Mouse (Mus musculus) midbrain, embryonic 13.5 days (tissue): ENCODE measurements around the gene Inhbe. TPM values are rescaled to one million over a fixed set of nuclear protein-coding genes. Genes with fewer than 3 reads are reported as not detected.
A peak's percentile ranks its signal among the peaks of the same experiment; 100 is the strongest.

Experiments used
- ATAC-seq: fragments of 200-750 bp; cut with Nextera tagmentation; 2 replicates; pipeline ENCODE4 v1.8.0; 2017; ENCODE audit warnings: mild to moderate bottlenecking, moderate TSS enrichment, moderate library complexity
- H3K27ac ChIP-seq: fragments of 300-500 bp; sonication (generic); 2 replicates; pipeline ENCODE4 v1.5.1; 2015; ENCODE audit warnings: inconsistent platforms, mild to moderate bottlenecking, moderate library complexity
- H3K27me3 ChIP-seq: fragments of 300-500 bp; sonication (generic); 2 replicates; pipeline ENCODE4 v1.6.1; 2015; ENCODE audit warnings: mild to moderate bottlenecking, inconsistent platforms
- H3K36me3 ChIP-seq: fragments of 300-500 bp; sonication (generic); 2 replicates; pipeline ENCODE4 v1.6.1; 2015; ENCODE audit warnings: mild to moderate bottlenecking, inconsistent platforms
- H3K4me1 ChIP-seq: fragments of 300-500 bp; sonication (generic); replicated peaks from 2 replicates; pipeline ENCODE4 v1.6.1; 2015; ENCODE audit warnings: inconsistent platforms
- H3K4me2 ChIP-seq: fragments of 300-500 bp; sonication (generic); replicated peaks from 2 replicates; pipeline ENCODE4 v1.6.1; 2015; ENCODE audit warnings: moderate library complexity, mild to moderate bottlenecking, inconsistent platforms
- H3K4me3 ChIP-seq: fragments of 300-500 bp; sonication (generic); replicated peaks from 2 replicates; pipeline ENCODE4 v1.5.1; 2015; ENCODE audit warnings: mild to moderate bottlenecking, inconsistent platforms
- H3K9ac ChIP-seq: fragments of 300-500 bp; sonication (generic); replicated peaks from 2 replicates; pipeline ENCODE4 v1.6.1; 2015; ENCODE audit warnings: mild to moderate bottlenecking, inconsistent platforms
- H3K9me3 ChIP-seq: fragments of 300-500 bp; sonication (generic); 2 replicates; pipeline ENCODE4 v1.6.1; 2016; ENCODE audit warnings: mild to moderate bottlenecking, inconsistent platforms
- WGBS: fragments of 180-500 bp; shearing (Covaris S2); methylation state at CpG from one replicate; pipeline ENCODE4 v1.1.7; 2015; 5-methylcytosine and 5-hydroxymethylcytosine counted together
- polyA plus RNA-seq: library from polyadenylated mRNA; unstranded; fragments of >200 nt; fragmentation: Nextera tagmentation; extraction: Ambion mirVana; gene quantifications from 2 replicates; pipeline ENCODE4 v1.2.1, GENCODE M21; 2015

Gene Inhbe
- polyA plus RNA-seq, 1 experiment from 2014 or later, result not detected

DNA sequence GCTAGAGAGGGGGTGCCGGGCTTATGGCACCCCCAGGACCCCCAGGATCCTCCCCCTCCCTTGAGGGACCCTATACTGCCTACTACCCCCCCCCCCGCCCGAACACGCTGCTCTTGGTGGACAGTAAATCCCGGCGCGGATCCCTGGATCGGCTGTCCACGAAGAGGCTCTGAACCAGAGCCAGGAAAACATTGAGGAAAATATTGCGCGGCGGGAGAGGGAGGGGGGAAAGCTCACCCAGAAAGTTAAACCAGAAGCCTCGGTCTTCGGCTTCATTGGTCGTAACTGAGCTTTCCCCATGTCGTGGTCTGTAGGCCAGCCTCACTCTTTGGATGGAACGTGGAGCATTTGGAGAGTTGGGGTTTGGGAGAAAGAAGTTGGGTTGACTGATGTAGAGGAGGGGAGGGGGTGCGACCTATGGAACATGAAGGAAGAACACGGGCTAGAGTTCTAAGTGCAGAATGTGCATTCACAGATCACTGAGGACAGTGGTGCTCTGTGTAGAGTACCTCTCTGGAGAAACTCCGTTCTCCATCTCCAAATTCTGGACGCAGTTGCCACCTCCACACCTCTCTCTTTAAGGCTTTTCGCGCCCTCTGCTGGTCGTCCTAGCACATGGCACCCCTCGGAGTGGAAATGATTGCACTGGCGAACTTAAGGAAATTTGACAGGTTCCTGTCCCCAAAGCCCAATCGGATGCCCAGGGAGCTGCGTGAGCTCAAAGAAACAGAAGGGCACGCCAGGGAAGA, 12.1 kb downstream of the Inhbe start, which contains the start of gene Gli1:
Gli1 (minus strand) TSS at position 84 of the 749 bp plus-strand sequence.
- peak within 1 kb of the TSS; percentile 66 for H3K4me2 ChIP-seq
- no peak within 1 kb of the TSS for H3K27ac ChIP-seq
- peaks cover 38% of the 10 kb centered on the region for H3K4me1 ChIP-seq
- peak within 1 kb of the TSS; percentile 3; the same call in 1 of the 2 replicates for H3K9ac ChIP-seq
- under 1% methylated on average over 29 of the region's 29 CpGs for WGBS
- H3K36me3 ChIP-seq, result no peaks in the 10 kb centered on the region
- H3K27me3 ChIP-seq, result peaks cover 40% of the 10 kb centered on the region
- H3K4me3 ChIP-seq, result peak within 1 kb of the TSS; percentile 34
- H3K9me3 ChIP-seq, result no peaks in the 10 kb centered on the region
- peak; percentile 43 for ATAC-seq

DNA sequence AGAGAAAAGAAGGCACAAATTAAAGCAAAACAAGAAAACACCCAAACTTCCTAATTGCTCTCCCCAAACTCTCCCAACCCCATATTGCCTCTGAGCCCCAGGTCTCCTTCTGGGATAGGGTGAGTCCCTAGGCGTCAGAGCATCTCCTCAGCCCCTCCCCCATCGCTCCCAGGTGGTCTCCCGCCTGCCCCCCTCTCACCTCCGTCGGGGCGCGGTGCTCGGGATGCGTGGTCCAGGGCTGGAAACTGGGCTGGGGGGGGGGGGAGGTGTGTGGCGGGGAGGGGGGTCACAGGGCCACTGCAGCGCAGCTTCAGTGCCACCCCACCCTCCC, 12.9 kb downstream of the Inhbe start:
- ATAC-seq, result no peak
- Histone ChIP-seq H3K4me1 (peaks cover 38% of the 10 kb centered on the region), H3K27ac (no peak overlapping the region), H3K9me3 (no peaks in the 10 kb centered on the region), H3K9ac (peak overlapping the region; percentile 3; the same call in 1 of the 2 replicates), H3K36me3 (no peaks in the 10 kb centered on the region), H3K4me2 (peak overlapping the region; percentile 66), H3K27me3 (peaks cover 40% of the 10 kb centered on the region), H3K4me3 (peak overlapping the region; percentile 34)
- 0% methylated on average over 9 of the region's 11 CpGs for WGBS

DNA sequence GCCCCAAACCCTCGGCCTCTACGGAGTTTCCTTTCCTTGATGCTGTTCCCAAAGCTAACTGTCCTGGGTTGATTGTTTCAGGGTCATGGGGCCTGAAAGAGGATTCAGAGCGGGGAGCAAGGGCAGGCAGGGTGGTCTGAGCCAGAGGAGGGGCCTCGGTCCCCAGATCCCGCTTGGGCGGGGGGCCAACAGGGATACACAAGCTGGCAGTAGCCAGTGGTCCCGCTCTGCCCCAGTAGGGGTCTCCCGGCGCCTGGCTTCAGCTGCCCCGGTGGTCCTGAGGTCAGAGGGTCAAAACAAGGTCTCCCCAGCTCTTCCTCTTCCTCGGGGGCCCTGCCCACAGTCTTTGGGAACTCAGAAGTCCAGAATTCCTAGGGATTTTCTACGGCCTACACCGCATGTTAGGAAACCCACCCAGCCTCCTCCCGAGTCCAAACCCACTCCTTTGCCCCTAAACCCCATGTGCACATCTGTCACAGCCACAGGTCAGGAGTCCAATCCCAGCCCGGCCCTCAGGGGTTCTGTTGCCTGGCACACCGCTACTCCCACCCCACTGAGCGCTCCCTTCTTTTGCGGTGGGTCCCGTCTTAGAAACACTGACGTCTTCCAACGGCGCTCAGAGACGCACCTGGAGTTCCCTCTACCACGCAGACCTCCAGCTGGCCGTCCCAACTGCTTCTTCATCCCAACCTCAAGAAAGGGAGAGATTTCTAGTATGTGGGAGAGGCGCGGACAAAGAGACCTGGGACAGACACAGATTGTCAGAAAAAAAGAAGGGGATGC, 13.4 kb downstream of the Inhbe start:
- peak overlapping the region; percentile 48 for H3K9ac ChIP-seq
- peak overlapping the region; percentile 34 for H3K4me3 ChIP-seq
- no peaks in the 10 kb centered on the region for H3K36me3 ChIP-seq
- H3K9me3 ChIP-seq, result no peaks in the 10 kb centered on the region
- peak overlapping the region; percentile 66 for H3K4me2 ChIP-seq
- ATAC-seq, result 0 out of 2 replicates have a peak, but pooled peaks have one; percentile 15
- peaks cover 40% of the 10 kb centered on the region for H3K27me3 ChIP-seq
- peaks cover 38% of the 10 kb centered on the region for H3K4me1 ChIP-seq
- under 1% methylated on average over 27 of the region's 27 CpGs for WGBS
- no peak overlapping the region for H3K27ac ChIP-seq

- ATAC-seq, result 0 out of 2 replicates have a peak, but pooled peaks have one; percentile 11
- Histone ChIP-seq H3K4me3 (peak overlapping the region; percentile 34), H3K4me2 (peak overlapping the region; percentile 66), H3K9ac (peak overlapping the region; percentile 48), H3K36me3 (no peaks in the 10 kb centered on the region), H3K27me3 (peaks cover 40% of the 10 kb centered on the region), H3K4me1 (peaks cover 38% of the 10 kb centered on the region), H3K27ac (no peak overlapping the region), H3K9me3 (no peaks in the 10 kb centered on the region)
- under 1% methylated on average over 39 of the region's 42 CpGs for WGBS
Measured at GRCm38 (mm10) chr10:127339683-127340576, 14.3 kb downstream of the Inhbe start.

GRCm38 (mm10) chr10:127338930-127339682, 15.1 kb downstream of the Inhbe start:
- Histone ChIP-seq H3K4me3 (peak overlapping the region; percentile 34), H3K27ac (no peak overlapping the region), H3K36me3 (no peaks in the 10 kb centered on the region), H3K9me3 (no peaks in the 10 kb centered on the region), H3K4me1 (peaks cover 38% of the 10 kb centered on the region), H3K27me3 (peaks cover 40% of the 10 kb centered on the region), H3K4me2 (peak overlapping the region; percentile 66), H3K9ac (0 out of 2 replicates have a peak overlapping the region, but pooled peaks have one; percentile 36)
- under 1% methylated on average over 31 of the region's 31 CpGs for WGBS
- peak; percentile 80 for ATAC-seq

- 89% methylated on average over 6 of the region's 6 CpGs for WGBS
- Histone ChIP-seq H3K36me3 (no peaks in the 10 kb centered on the region), H3K4me3 (no peak overlapping the region), H3K9me3 (no peaks in the 10 kb centered on the region), H3K9ac (no peak overlapping the region), H3K4me1 (peaks cover 38% of the 10 kb centered on the region), H3K27ac (no peak overlapping the region), H3K27me3 (peaks cover 40% of the 10 kb centered on the region), H3K4me2 (no peak overlapping the region)
- ATAC-seq, result no peak
Measured at GRCm38 (mm10) chr10:127337536-127338099, 16.6 kb downstream of the Inhbe start.

DNA sequence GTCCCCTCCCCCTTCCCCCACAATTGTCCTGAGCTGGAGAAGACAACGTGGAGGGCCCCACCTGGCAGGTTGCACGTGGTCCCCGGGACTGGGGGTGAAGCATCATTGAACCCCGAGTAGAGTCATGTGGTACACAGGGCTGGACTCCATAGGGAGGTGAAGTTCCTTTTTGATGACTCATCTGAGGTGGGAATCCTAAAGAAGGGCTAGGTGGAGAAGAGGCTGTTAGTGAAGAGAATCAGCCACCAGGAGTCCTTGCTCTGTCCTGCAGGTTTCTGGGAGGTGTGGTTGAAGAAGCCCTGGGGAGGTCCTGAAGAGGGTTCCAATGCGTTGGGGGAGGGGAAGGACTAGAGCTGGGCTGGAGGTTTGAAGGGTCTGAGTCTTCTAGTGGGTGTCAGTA, 17.3 kb downstream of the Inhbe start:
- ATAC-seq, result no peak
- peaks cover 33% of the 10 kb centered on the region for H3K27me3 ChIP-seq
- WGBS, result 76% methylated on average over 5 of the region's 5 CpGs

GRCm38 (mm10) chr10:127335271-127335670, 18.9 kb downstream of the Inhbe start:
- Histone ChIP-seq H3K4me3 (no peak overlapping the region), H3K27me3 (peaks cover 23% of the 10 kb centered on the region), H3K4me1 (peaks cover 14% of the 10 kb centered on the region), H3K36me3 (no peaks in the 10 kb centered on the region), H3K9me3 (no peaks in the 10 kb centered on the region), H3K4me2 (no peak overlapping the region), H3K9ac (no peak overlapping the region), H3K27ac (no peak overlapping the region)
- WGBS, result 81% methylated on average over 1 of the region's 1 CpGs
- ATAC-seq, result no peak

More for the DNA sequence above, 17.3 kb downstream of the Inhbe start:
- Histone ChIP-seq H3K9ac (no peak overlapping the region), H3K36me3 (no peaks in the 10 kb centered on the region), H3K27ac (no peak overlapping the region), H3K4me2 (no peak overlapping the region), H3K4me3 (no peak overlapping the region), H3K9me3 (no peaks in the 10 kb centered on the region), H3K4me1 (peaks cover 31% of the 10 kb centered on the region)

DNA sequence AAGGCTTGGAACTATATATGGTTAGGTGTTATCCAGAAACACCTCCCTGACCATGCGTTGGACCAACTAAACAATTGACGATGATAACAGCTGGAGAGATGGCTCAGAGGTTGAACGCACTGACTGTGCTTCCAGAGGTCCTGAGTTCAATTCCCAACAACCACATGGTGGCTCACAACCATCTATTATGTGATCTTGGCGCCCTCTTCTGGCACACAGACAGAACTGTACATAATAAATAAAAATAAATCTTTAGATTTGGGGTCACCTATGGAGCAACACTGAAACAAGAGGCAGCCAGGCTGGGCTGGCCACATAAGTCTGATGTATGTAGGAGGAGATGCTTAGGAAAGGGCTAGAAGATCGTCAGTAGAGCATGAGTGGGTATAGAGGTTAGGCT, 21.1 kb downstream of the Inhbe start:
- H3K27me3 ChIP-seq, result peaks cover 33% of the 10 kb centered on the region
- no peaks in the 10 kb centered on the region for H3K4me1 ChIP-seq
- WGBS, result 67% methylated on average over 5 of the region's 5 CpGs
- no peak for ATAC-seq
- no peaks in the 10 kb centered on the region for H3K36me3 ChIP-seq
- no peak overlapping the region for H3K4me2 ChIP-seq
- no peak overlapping the region for H3K9ac ChIP-seq
- no peak overlapping the region for H3K4me3 ChIP-seq
- no peak overlapping the region for H3K27ac ChIP-seq
- no peaks in the 10 kb centered on the region for H3K9me3 ChIP-seq

DNA sequence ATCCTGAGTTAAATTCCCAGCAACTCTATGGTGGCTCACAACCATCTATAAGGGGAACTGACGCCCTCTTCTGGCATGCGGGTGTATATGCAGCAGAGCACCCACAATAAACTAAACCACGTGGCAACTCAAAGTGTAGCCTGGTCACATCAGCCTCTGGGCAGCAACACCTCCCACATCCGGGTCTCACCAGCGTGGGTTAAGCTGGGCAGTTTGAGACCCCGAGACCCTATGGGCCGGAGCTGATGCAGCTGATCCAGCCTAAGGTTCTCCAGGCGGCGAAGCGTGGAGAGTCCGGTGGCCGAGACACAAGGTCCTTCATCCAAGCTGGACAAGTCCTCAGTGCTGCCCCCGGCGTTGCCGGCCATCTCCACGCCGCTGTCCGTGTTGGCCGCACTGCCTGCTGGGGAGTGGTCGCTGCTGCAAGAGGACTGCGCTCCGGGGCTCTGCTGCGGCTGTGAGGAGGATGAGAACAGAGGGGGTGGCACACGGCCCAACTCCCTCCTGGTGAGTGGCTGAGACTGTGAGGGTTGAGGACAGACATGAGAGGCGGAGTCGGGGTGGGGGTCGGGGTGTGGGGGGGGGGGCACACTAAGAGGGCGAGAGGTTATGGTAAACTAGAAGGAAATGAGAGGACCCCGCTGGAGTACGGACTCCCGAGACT, 21.9 kb downstream of the Inhbe start:
- Histone ChIP-seq H3K9me3 (no peaks in the 10 kb centered on the region), H3K9ac (peak overlapping the region; percentile 55), H3K4me3 (peak overlapping the region; percentile 21), H3K4me2 (peak overlapping the region; percentile 51), H3K36me3 (no peaks in the 10 kb centered on the region), H3K27ac (no peak overlapping the region), H3K4me1 (no peaks in the 10 kb centered on the region), H3K27me3 (peaks cover 35% of the 10 kb centered on the region)
- WGBS, result 33% methylated on average over 29 of the region's 31 CpGs
- ATAC-seq, result peak; percentile 62; the same call in 1 of the 2 replicates
